Mouse (Mus musculus): ENCODE data around the gene Atp6v1b1.

GRCm38 (mm10) chr6:83791251-83791890 lies 48.6 kb downstream of the Atp6v1b1 start:
- TF ChIP-seq POLR2A (IDR thresholded peaks at IDR 0.05; ENCODE audit: control insufficient read depth, extremely low read depth, insufficient read depth, low read length, poor library complexity) (no peak), CTCF (IDR thresholded peaks at IDR 0.05; ENCODE audit: borderline replicate concordance, control insufficient read depth, extremely low read depth, insufficient read depth, low read length, poor library complexity) (no peak)
